Mouse (Mus musculus) Muller cell, postnatal 12 days (primary cell): ENCODE data around the gene Thsd4.
A peak's percentile ranks its signal among the peaks of the same experiment; 100 is the strongest.

Experiments used
- DNase-seq: peaks from one replicate; pipeline ENCODE4 v3.0.0-alpha.2; 2015; ENCODE audit errors: inconsistent ontology term

The Thsd4 gene

GRCm38 (mm10) chr9:60521806-60522264 lies at the start of gene Thsd4:
Thsd4 (minus strand) TSS chr9:60522046.
- peak; percentile 67 for DNase-seq

GRCm38 (mm10) chr9:60571041-60571440 lies 49.2 kb upstream of the Thsd4 start:
- DNase-seq = no peak

GRCm38 (mm10) chr9:60569366-60569765 lies 47.5 kb upstream of the Thsd4 start:
- DNase-seq = no peak

- DNase-seq = no peak
Measured at GRCm38 (mm10) chr9:60563809-60564208, 42.0 kb upstream of the Thsd4 start.

- no peak for DNase-seq
Measured at GRCm38 (mm10) chr9:60562443-60563371, 40.9 kb upstream of the Thsd4 start.

- no peak for DNase-seq
Measured at GRCm38 (mm10) chr9:60561641-60562289, 39.9 kb upstream of the Thsd4 start.

GRCm38 (mm10) chr9:60558507-60558906 lies 36.7 kb upstream of the Thsd4 start:
- no peak for DNase-seq

GRCm38 (mm10) chr9:60551238-60551637 lies 29.4 kb upstream of the Thsd4 start:
- no peak for DNase-seq

- peak; percentile 68 for DNase-seq
Measured at GRCm38 (mm10) chr9:60548182-60548581, 26.3 kb upstream of the Thsd4 start.

GRCm38 (mm10) chr9:60546169-60546568 lies 24.3 kb upstream of the Thsd4 start:
- DNase-seq = no peak

- DNase-seq = no peak
Measured at GRCm38 (mm10) chr9:60545361-60546096, 23.7 kb upstream of the Thsd4 start.

- DNase-seq = no peak
Measured at GRCm38 (mm10) chr9:60543422-60544015, 21.7 kb upstream of the Thsd4 start.

GRCm38 (mm10) chr9:60530310-60530709 lies 8.5 kb upstream of the Thsd4 start:
- no peak for DNase-seq

GRCm38 (mm10) chr9:60529348-60530243 lies 7.8 kb upstream of the Thsd4 start:
- no peak for DNase-seq

- DNase-seq = peak; percentile 69
Measured at GRCm38 (mm10) chr9:60528269-60528668, 6.4 kb upstream of the Thsd4 start.

GRCm38 (mm10) chr9:60527836-60528235 lies 6.0 kb upstream of the Thsd4 start:
- DNase-seq = no peak

- peak; percentile 34 for DNase-seq
Measured at GRCm38 (mm10) chr9:60527051-60527450, 5.2 kb upstream of the Thsd4 start.

- no peak for DNase-seq
Measured at GRCm38 (mm10) chr9:60526195-60526594, 4.3 kb upstream of the Thsd4 start.

GRCm38 (mm10) chr9:60521143-60521542 lies 703 bp downstream of the Thsd4 start:
- DNase-seq = no peak

GRCm38 (mm10) chr9:60519601-60520000 lies 2.2 kb downstream of the Thsd4 start:
- DNase-seq = no peak

- peak; percentile 72 for DNase-seq
Measured at GRCm38 (mm10) chr9:60518216-60518615, 3.6 kb downstream of the Thsd4 start.
